Mouse (Mus musculus): Measurements from ENCODE around the gene Oit1.

The Oit1 gene

DNA sequence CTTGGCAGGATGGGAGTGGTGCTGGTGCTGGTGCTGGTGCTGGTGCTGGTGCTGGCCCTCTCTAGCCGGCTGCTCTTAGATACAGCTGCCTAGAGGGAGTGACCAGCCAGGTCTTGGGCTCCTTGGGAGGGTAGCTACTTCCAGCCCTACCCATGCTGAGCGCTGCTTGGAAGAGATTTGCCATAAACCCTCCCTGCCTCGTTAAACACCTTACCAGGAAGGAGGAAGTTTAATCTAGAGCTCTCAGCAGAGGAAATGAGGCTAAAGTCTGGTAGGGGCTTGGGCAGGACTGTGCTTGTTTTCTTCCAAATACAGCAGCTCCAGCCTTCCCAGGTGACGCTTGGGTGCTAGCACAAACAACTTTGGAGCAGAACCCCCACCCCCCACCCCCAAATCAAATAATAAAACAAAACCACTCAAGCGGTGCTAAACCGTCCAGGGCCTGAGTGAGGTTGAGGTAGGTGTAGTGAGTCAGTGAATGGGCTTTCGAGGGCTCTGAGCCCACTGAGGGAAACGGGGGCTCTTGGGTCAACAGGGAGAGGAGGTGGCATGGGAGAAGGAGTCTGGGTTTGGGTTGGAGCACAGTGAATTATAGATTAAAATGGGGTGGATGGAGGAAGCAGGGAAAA is at the start of gene Oit1:
TSS of gene Oit1 (minus strand) at position 70 of the 629 bp plus-strand sequence.
- in situ Hi-C loops (cut with MboI; ENCODE audit: unreplicated experiment in 2 of 2), result no loop called here

DNA sequence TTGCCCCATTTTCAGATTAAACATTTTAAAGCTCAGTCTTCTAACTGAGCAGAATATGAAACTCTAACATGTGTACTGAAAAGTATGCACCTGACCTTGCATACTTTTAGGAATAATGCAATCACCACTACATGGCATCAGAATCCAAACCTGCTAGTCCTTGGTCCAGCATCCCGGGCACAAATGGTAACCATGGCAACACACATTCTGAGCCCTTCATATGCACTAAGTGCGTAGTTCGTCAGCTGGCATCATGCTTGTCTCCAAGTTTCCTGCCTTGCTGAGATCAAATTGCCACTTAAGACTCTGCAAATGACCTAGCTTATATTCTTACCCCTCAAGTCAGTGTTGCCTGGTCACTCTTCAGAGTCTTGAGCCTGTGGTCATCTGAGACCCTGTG is 44.3 kb upstream of the Oit1 start:
- in situ Hi-C loops (cut with MboI; ENCODE audit: unreplicated experiment in 2 of 2), result no loop called here

DNA sequence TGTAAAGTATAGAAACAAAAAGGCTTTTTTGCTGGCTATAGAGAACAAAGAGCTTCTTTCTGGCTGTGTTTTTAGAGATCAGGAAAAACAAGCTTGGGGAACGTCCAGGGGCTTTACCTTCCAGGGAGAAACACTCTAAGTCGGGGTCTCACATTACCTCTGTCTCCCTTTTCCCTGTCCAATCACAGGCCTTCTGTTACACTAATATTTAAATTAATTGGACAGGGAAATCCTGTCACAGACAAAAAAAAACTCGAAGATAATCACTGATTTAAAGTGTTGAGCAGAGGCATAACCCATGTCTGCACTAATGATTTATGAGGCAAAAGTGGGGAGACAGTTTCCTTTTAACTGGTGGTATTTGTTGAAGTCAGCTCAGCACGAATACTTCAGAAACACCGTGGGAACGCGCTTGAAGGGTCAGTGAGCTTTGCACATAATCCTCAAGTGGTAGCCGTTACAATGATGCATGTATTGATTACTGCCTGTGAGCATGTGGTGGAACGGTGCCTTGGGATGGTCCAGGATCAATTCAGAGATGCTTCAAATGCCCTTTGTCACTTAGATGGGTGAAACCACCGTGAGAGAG is 42.7 kb upstream of the Oit1 start:
- in situ Hi-C loops (cut with MboI; ENCODE audit: unreplicated experiment in 2 of 2), result no loop called here

DNA sequence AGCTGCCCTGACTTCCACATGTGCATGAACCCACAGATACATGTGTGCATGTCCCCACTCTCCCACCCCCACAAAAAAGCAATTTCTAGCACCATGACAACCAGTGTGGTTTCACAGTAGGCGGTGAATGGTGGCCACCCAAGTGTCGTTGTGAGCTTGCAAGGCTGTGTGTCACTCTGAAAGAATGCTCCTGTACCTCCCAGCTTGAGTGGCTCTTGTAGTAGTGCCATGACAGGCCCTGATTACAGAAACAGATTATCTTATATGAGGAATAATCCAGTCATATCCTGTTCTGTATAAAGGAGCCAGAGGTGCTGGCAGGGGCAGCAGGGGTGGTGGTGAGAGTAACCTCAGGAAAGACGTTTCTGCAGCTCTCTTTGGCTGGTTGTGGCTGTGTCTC is 40.1 kb upstream of the Oit1 start:
- in situ Hi-C loops (cut with MboI; ENCODE audit: unreplicated experiment in 2 of 2), result no loop called here

DNA sequence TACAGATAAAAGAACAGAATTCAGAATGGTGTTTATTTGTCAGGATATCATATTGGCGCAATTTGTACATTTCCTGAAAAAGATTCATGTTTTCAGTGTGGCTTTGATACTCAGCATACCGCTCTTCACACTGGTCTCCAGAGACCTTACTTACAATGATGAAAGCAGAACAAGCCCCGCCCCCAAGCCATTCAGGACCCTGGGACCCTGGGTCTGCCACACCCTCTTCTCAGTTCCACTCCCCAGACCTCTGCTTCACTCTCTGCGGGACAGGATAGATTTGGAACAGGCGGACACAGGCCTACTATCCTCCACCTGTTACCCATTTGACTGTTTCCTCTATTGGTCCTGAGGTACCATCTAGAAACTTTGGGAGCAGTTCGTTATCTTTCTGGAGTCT is 27.4 kb upstream of the Oit1 start:
- in situ Hi-C loops (cut with MboI; ENCODE audit: unreplicated experiment in 2 of 2), result no loop called here

DNA sequence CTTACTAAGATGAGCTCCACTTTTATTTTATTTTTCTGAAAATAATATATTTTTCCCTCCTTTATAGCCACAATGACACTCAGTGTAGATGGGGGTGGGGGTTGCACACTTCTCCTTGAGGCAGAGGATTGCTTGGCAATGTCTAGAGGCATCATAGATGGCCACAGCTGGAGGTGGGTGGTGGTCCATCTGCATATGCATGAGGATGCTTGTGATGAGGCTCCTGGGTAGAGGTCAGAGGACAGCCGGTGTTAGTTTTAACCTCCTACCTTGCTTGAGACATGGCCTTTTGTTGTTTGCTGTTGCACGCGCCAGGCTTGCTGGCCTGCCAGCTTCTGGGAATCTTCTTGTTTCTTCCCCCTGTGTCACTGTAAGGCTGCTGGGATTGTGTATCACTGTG is 24.8 kb upstream of the Oit1 start:
- in situ Hi-C loops (cut with MboI; ENCODE audit: unreplicated experiment in 2 of 2), result no loop called here

DNA sequence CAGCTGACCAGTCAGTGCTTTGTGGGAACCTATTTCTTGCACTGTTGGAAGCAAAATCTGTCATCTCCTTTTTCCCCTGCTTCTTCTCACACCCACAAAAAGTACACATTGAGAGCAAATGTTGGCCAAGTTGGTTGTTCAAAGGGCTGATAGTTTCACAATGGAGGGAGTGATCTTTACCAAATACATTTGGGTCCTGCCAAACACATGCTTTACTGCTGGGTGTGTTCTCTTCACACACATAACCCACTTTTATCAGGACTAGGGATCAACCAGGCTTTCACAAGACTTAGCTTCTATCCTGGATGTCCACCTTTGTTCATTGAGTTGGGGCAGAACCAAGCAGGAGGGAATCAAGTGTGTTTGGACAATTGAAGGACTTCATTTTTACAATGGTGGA is 20.0 kb upstream of the Oit1 start:
- in situ Hi-C loops (cut with MboI; ENCODE audit: unreplicated experiment in 2 of 2), result no loop called here

DNA sequence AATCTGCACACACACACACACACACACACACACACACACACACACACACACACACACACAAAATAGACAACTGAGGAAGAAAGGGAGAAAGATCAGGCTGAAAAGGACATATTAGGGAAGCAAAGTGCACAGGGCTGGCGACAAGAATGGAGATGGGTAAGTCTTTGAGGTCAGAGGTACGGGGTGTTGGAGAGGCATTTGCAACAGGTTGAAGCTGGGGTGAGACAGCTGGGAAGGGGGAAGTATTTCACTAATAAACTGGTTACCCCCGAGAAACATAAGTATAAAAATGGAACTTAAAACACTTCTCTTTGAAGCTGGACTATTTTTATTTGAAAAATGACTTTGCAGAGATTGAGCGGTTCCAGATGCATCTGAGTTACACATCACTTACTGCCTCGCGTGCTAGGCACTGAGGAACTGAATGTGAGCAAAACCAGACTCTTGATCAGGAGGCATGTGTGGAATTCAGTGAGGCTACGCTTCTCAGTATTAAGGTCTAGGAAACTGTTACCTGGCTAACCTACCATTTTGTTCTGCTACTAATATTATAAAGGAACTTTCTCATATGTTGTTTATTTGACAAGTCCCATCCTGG is 17.2 kb upstream of the Oit1 start:
- in situ Hi-C loops (cut with MboI; ENCODE audit: unreplicated experiment in 2 of 2), result no loop called here

DNA sequence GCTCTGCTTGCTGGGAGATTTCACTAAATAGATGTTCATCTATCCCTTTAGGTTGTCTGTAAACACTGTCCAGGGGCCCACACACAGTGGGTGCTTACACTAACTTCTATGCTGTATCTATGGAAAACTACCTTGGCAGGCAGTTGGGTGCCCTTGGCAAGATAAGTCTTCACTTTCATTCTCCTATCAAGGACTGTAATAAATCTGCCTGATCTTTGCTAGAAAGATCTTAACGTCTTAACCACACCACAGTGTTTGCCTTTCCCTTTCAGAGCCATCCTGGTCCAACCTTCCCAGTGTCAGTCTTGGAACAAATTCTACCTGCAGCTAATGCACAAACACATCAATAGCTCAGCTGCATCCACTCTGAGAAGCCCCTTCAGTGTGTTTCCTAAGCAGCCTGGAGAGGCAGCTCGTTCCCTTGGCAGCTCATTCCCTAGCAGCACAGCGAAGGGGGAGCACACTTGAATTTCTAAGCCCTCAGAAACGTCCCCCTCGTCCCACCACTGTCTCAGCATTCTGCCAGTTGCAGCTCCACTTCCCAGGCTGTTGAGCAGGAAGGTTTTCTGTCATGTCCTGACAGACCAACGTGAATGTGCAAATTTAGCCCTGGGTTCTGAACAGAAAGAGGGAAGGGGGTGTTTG is 13.7 kb upstream of the Oit1 start:
- in situ Hi-C loops (cut with MboI; ENCODE audit: unreplicated experiment in 2 of 2), result no loop called here

DNA sequence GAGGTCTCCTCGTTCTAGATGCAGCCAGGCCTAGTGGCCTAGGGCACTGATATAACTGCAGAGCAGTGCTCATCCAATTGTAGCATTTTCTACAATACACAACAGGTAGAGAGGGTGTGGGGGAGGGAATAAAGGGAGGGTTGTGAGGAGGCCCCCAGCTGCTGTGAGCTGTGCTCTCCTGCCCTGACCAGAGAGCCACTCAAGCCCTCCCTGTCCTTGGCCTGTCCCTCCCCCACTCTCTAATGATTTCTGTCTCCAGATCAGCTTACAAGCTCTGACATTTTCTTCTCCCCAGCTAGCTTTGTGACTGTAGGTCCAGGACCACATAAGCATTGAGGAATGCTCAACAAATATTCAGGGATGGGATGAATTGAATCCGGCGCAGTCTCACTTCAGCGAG is 9.2 kb downstream of the Oit1 start:
- in situ Hi-C loops (cut with MboI; ENCODE audit: unreplicated experiment in 2 of 2), result no loop called here

DNA sequence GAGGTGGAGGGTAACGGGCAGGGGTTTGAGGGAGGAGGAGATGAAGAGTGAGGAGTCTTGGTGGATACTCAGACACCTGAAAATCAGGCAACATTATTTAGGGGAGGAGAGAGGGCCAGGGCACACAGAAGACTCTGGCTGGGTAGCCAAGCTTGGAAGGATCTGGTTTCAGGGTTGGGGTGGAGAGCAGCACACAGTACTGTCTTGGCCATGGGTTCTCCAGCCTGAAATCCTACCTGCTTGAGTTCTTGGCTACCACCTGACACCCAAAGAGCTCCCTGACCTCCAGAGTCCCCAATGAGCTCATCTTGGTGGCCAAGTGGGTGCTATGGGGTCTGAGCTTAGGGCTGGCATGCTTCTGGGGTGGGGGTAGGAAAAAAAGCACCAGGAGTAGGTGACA is 9.7 kb downstream of the Oit1 start:
- in situ Hi-C loops (cut with MboI; ENCODE audit: unreplicated experiment in 2 of 2), result no loop called here

DNA sequence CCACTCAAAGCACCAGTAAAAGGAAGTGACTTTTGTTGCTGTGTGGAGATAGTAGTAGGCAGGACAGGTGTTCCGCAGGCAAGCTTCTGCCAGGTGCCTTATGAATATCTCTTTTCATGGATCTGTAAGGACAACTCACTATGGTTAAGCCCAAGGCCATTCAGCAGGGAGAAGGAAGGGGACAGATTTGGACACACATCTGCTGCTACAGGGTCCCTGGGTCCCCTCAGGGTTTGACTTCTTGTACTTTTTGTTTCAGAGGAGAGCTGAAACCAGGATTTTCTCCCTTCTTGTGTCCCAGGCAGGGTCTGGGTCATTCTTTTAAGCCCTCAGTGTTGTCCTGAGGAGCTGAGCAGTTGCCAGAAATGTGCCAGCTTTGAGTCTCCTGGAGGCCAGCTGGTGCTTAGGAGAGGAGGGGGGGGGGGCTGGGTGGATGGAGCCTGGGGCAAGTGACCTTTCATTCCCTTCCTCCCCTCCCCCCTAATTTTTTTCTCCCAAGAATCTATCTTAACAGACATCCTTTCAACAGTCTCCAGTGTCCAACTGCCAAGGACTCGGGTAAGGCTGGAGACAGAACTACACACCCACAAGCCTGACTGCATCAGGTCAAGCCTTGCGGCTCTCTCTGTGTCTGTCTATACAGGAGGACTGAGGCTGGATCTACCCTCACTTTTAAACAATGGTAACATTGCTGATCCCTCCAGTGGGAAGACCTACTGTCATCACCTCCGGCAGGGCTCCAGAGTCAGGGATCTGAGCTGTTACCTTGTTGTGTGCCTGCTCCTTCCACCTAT is 10.6 kb downstream of the Oit1 start:
- in situ Hi-C loops (cut with MboI; ENCODE audit: unreplicated experiment in 2 of 2), result no loop called here

DNA sequence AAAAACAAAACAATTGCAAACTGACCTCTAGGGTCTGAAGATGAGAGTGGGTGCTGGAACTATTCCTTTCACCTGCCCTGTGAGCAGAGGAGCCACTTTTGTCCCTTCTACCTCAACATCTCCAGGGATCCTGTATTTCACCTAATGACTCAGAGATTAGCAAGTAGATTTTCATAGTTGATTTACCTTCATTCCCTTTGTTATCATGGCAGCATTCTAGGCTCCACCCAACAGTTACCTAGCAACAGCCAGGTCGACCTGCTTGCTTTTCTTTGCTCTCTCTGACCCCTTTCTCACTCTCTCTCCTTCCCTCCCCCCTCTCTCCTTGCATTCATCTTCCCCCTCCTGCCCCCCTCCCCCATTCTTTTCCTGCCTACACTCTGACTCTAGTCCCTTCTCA is 11.4 kb downstream of the Oit1 start:
- in situ Hi-C loops (cut with MboI; ENCODE audit: unreplicated experiment in 2 of 2), result no loop called here

DNA sequence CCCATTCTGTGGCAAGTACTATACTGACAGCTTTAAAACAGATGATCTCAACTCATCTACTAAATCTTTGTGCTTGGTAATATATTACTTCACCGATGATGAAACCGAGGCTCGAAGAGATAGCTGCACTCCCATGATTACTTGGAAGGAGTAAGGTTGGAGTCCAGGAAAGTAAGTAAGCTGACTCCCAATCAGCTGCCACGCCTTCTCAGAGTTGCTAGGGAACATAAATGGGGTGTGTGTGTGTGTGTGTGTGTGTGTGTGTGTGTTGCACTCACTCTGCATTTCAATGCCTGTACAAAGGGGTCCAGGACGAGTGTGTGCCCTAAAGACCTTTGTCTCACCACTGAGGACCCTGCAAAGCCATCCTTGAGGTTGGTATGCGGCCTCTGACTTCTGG is 12.7 kb downstream of the Oit1 start:
- in situ Hi-C loops (cut with MboI; ENCODE audit: unreplicated experiment in 2 of 2), result no loop called here

DNA sequence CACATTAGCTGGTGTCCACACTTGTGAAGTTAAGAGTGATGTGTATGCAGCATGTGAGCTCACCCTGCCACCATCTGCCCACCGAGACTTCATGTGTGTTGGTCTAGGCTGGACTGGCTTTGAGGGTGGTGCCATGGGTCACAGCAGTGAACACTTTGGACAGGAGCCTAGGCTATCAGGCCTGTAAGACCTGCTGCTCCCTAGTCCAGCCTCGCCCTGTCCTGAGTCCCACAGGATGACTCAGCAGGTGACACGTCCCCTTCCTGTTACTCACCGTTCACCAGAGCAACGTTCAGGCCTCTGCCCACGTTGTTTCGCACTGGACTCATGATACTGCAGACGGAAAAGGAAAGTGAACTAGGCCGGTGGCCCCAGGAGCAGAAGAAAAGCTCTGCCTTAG is 21.7 kb downstream of the Oit1 start:
- in situ Hi-C loops (cut with MboI; ENCODE audit: unreplicated experiment in 2 of 2), result no loop called here

DNA sequence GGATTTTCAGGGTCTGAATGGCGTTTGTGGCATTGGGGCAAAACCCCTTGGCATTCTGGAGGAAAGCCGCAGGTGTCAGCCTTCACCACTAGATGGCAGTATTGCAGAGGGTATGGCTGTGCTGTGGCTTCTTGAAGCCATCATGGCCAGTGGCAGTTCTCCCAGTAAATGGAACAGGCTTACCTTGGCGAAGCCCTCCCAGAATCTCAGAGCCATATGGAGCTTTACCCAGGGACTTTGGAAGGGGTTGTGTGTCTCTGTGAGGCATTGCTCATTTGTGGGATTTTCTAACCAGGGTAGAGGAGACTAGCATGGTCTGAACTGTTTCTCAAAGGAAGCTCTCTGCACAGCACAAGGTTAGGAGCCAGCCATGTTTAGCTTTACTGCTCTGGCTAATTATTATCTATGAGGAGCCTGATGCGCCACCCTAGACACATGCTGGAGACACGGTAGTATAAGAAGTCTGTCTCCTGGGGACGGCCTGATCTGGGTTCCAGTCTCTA is 22.5 kb downstream of the Oit1 start:
- in situ Hi-C loops (cut with MboI; ENCODE audit: unreplicated experiment in 2 of 2), result no loop called here

DNA sequence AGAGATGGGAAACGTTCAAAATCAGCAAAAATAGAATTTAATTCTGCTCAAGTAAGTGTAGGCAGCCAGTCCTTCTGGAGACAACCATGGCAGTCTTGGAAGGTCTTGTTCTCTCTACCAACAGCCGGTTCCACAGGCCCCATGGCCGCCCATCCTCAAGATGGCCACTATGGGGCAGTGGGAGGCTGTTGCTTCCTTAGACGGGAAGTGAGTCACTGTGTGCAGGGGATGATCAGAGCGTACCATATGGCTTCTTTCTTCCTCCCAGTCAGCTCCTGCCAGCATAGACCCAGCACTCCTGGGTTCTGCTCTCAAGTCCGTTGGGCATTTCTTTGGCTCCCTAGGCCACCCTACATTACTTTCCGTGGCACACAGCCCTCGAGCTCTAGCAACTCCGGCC is 29.6 kb downstream of the Oit1 start:
- in situ Hi-C loops (cut with MboI; ENCODE audit: unreplicated experiment in 2 of 2), result loop anchor here (5.0 to 10.0 kb wide), 2 partner anchors 174 to 177 kb away; partner anchors contain the start of gene Pdhb (in 2 of the 2)

DNA sequence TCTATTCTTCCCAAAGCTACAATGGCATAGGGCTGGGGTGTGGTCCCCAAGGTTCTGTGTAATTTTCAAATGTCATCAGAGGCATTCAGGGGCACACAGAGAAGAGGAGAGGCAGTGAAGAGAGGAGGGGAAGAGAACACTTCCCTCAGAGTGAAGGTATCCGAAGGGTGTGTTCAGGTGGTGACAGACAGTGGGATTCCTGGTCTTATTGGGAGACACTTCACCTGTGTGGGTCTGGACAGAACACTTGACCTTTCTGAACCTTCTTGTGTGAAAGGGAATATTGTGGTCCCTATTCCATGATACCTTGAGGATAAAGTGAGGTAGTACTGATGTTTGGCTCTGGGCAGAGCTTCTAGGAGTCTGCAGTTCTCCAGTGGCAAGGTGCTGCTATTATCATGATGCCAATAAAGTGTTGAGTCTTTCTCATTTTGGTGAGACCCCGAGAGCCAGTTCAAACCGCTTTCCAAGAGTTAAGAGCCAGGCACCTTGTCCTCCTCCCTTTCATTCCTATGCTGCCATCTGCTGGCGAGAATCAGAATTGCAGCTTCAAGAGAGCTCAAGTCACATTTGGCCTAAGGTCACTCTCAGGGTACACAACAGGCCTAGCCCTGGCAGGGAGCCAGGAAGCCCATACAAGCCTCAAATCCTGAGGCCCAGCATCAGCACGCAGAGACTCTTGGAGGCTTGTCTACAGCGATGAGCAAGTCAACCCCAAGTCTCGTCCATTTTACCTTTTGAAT is 32.1 kb downstream of the Oit1 start:
- in situ Hi-C loops (cut with MboI; ENCODE audit: unreplicated experiment in 2 of 2), result loop anchor here (5.0 to 10.0 kb wide), 2 partner anchors 172 to 174 kb away; partner anchors contain the start of gene Pdhb (in 2 of the 2)

DNA sequence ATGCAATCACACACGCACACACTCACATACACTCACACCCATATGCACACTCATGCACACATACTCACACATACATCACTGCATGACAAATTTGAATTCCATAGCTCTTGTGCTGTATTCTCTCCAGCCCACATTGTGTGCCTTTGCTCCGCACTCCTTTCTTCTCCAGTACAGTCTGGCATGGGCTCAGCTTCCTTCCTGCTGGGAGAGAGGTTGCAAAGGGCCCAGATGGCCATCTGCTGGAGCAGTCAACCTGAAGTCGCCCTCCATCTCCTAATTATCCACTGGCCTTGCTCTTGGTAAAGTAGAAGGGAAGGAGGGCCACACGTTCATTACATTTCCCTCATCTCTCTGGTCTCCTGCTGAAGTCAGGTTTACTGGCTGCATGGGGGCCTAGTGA is 33.0 kb downstream of the Oit1 start:
- in situ Hi-C loops (cut with MboI; ENCODE audit: unreplicated experiment in 2 of 2), result loop anchor here (5.0 to 10.0 kb wide), 2 partner anchors 171 to 173 kb away; partner anchors contain the start of gene Pdhb (in 2 of the 2)

Measured in v-Abl transformed pro-B cells (cell line).